Mouse (Mus musculus): Measurements from ENCODE around the gene Kcnk5.

The Kcnk5 gene

DNA sequence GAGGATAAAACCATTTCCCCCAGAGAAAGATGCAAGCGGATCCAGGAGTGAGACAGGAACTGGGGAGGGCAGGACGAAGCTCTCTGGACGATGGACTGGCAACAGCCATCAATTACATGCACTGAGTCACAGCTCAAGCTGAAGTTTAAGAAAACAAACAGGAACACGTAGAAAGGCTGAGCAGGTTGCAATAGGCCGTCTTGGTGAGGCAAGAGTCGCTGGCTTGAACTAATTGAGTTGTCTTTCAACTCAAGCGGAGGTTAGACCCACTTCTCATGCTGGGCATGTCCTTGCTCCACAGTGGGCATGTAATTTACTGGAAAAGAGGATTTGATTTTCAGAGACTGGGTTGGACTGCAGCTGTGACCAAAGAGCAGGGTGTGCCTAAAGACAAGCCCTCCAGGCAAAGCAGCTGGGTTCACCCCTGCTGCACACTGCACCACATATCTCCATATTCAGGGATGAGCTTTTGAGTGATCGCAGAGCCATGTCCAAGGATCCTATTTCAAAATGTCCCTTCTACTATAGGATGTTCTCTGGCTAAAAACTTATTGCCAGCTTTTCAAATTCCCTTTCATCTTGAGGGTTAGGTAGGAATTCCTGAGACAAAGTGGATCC is 19.6 kb upstream of the Kcnk5 start:
- no peak for DNase-seq (ENCODE audit: low spot score)

DNA sequence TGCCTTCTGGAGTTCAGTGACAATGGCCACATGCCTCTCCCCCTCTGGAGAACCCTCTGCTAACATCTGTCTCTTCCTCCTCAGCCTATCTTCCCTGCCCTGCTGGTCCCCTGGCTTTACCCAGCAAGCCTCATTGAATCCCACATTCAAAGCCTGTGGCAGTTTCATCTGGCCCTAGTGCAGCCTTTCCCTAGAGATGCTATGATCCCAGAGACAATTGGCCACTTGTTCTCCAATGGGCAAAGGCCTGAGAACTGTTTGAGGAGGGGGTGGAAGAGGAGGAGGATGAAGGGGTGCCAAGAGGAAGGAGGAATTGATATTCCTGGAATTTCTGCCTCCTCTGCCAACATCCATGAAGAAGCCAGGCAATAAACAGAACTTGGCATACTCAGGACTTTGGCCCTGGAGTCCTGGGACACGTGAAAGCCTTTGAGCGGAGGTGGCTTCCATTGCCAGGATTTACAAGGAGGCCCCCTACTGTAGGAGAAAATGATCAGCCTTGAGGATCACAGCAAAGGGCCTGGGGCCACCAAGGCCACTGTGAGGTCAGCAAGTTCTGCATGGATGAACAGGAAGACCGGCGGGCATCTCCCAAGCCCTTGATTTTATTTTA is 11.6 kb upstream of the Kcnk5 start:
- DNase-seq (ENCODE audit: low spot score), result no peak

DNA sequence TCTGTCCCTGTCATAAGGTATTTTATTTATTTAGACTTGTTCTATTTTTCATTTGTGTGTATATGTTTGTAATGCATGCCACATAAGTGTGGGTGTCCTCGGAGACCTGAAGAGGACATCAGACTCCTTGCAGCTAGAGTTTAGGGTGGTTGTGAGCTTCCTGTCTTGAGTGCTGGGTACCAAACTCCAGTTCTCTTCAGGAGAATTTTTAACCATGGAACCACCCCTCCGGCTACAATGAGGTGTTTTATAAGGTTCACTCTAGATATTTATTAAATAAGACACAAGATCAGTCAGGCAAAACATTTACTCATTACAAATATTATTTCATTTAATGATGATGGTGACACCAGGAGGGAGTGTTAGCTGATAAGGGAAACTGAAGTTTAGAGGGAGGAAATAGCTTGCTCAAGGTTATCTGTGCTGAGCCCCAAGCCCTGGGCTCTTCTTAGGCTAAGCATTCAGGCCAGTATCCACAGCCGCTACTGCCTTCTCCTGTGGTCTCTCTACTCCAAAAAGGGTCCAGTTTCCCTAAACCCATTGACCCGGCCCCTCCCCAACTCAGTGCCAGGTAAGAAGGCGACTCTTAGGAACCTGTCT is 9.6 kb upstream of the Kcnk5 start:
- DNase-seq (ENCODE audit: low spot score), result no peak

DNA sequence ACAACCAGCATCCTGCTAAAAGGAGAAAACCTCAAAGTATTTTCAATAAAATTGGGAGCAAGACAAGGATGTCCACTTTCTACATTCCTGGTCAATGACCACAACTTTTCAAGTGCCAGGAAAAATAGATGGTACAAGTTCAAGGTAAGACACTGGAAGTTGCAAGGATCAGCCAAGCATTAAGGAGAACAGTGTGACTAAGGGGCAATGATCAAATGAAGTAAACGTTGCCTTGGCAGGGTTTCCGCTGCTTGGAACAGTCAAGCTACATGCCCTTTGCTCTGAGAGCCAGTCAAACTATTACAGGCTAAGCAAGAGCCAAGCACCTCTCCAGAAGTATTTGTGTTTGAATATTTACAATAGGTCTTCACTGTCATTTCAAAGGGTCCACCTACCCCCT is 8.1 kb upstream of the Kcnk5 start:
- no peak for DNase-seq (ENCODE audit: low spot score)

DNA sequence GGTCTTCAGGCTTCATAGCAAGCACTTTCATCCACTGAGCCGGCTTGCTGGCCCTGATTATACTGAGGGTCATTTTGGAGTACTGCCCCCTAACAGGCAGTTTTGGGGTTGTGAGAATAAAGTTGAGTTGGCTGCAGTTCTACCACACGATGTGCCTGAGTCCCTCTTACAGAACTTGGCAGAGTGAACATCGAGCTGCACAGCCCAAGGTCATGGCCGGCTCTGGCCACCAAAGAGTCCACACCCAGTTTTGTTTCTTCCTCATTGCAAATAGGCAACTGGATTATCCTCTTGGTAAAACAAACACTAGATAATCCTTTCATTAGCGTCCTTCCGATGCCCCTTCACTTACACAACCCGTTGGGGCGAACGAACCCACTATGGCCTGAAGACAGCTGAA is 3.8 kb upstream of the Kcnk5 start:
- no peak for DNase-seq (ENCODE audit: low spot score)

DNA sequence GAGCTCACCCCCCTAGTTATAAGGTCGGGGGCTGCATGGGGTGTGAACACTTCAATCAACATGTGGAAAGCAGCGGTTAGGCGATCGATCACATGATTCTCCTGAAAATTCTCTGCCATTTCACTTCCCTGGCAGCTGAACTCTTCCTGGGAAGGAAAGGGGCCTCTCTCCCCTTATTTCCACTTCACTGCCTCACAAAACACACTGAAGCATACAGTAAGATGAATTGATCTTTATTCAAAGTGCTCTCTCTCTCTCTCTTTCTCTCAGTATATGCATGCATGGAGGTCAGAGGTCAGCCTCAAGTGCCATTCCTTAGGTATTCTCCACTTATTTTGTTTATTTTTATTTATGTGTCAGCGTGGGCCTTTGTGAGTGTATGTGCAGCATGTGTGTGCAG is 2.1 kb upstream of the Kcnk5 start:
- no peak for DNase-seq (ENCODE audit: low spot score)

DNA sequence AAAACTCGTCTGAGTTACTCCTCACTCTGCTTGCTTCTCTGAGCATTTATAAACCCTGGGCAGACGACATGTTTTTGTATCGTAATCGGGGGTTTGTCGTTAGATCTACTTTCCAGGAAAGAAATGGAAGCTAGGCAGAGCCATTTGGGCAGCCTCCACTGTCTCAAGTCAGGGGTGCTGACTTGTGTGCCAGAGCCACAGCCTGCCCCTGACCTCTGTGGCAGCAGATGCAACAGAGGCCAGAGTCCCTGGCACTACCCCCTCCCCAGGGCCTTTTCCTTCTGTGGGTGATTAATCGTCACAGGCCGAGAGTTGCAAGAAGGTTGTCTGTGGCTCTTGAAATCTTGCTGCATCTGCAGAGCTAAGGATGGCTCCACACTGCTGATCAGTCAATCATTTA is 987 bp upstream of the Kcnk5 start:
- no peak for DNase-seq (ENCODE audit: low spot score)

DNA sequence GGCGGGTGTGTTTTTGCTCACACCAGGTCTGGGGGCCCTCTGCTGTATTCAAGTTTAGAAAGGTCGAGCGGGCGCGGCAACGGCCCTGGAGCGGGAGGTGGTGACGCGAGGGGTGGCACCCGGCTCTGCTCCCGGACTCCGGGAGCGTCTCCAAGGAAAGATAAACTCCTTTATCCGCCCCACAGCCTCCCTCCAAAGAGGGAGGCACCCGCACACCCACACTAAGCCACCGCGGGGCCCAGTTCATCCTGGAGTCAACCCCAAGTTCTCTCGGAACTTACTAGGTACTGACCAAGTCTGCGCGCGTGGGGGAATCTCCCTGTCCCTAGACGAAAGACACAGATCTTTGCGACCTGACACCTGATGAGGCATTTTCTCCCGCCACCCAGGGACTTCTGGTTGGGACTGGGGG is 852 bp downstream of the Kcnk5 start:
- DNase-seq (ENCODE audit: low spot score), result peak; percentile 44

DNA sequence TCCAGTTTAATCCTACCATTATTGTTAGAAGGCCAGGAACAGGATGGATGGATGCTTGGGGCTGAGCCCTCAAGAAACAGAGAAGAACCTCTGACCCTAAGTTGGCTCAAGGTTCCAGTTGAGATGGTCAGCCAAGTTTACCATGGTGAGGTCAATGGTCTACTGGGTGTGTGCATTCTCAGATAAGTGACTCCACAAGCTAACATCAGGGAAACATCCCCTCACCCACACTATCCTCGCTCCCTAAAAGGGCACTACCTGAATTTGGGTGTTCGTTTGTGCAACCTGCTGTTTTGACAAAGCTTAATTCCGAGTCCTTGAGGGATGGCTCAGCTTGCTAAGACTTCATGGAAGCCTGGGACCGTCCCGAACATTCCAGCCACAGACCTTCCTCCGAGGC is 1.3 kb downstream of the Kcnk5 start:
- no peak for DNase-seq (ENCODE audit: low spot score)

DNA sequence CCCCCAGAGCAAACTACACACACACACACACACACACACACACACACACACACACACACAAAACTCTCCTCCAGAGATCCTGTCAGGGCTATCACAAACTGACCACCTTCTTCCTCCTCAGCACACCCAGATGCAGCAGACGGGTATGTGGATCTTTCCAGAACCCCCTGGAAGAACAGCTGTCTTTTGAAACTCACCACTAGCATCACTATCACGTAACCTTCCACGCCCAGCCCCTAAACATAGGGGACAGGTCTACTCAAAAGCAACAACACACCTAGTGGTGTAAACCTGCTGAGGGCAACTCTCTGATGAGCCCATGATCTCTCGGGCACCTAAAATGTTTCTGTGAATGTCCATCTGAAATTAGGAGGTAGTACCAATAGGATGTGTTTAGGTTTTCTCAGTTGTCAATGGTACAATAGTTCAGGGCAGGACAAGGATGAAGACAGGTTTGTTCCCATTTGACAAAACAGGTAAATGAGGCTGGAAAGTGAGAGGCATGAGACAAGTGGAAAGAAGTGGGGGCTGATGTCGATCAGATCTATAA is 1.8 kb downstream of the Kcnk5 start:
- no peak for DNase-seq (ENCODE audit: low spot score)

DNA sequence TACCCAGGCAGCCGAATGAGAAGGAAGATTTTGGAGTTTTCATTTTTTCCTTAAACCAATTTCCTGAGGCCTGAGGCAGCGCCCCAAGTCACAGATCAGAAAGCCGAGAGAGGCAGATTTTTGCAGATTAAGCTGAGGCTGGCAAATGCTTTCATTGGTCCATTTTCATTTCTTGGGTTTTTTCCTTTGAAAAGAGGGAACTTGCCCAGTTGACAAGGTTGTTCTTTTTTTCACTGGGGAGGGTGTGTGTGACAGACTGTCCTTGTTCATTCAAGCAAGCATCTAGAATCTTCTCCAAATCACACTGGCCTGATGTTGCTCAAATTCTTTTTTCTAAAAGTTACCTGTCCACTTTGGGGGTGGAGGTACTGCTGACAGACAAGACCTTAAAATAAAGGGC is 2.5 kb downstream of the Kcnk5 start:
- DNase-seq (ENCODE audit: low spot score), result no peak

DNA sequence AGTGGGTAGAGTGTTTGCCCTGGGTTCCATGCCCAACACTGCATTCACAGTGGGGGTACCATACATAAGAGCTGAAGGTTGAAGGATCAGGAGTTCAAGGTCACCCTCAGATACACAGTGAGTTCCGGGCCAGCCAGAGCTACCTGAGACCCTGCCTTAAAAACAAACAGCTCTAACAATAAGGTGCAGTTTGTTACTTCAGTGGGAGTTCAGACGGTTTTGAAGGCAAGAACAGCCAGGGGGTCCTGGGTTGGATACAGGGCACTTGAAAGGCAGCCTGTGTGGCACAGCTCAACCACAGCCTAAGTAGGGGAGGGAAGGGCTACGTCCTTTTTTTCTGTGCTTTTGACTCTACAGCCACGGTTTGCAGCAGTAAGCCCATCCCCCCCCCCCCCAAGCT is 3.0 kb downstream of the Kcnk5 start:
- no peak for DNase-seq (ENCODE audit: low spot score)

DNA sequence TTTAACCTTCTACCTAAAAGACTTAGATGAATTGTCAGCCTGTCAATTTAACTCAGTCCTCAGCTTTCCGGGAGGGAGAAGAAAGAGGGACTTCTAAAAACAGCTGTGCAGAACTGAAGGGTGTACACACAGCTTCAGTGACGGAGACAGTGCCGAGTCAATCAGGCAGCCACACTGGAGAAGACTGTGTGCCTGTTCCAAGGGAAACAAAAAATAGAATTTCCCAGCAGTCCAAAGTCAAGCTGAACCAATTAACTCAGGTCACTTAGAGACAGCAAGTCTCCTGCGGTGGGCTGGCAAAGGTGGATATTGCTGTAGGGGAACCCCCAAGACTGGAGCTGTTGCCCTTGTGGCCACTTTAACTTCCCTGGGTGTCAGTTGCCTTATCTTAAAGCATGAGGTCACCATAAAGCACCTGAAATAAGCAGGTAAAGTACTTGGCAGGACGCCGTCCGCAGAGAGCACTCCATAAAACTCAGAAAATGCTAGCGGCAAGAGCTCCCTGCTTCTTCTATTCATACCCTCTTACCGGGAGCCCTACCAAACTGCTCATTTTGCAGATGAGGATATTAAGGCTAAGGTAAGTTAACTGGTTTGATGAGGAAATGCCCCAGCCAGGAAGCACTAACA is 4.0 kb downstream of the Kcnk5 start:
- no peak for DNase-seq (ENCODE audit: low spot score)

DNA sequence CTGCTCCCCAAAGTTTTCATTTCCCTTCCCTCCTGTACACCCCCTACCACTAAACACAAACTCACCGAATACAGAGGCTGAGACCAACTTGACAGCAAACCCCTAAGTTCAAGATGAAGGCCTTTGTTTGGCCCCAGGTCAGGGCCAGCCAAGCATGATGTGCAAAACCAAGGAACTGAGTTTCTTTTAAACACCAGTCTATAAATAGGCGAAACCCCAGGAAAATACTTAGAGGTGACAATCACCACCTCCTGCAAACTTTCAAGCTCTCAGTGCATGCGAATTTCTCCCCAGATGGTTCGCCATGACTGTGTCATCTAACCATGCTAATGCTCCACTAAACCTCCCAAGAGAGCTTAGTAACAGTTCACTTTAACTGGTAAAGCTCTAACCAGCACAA is 5.9 kb downstream of the Kcnk5 start:
- no peak for DNase-seq (ENCODE audit: low spot score)

DNA sequence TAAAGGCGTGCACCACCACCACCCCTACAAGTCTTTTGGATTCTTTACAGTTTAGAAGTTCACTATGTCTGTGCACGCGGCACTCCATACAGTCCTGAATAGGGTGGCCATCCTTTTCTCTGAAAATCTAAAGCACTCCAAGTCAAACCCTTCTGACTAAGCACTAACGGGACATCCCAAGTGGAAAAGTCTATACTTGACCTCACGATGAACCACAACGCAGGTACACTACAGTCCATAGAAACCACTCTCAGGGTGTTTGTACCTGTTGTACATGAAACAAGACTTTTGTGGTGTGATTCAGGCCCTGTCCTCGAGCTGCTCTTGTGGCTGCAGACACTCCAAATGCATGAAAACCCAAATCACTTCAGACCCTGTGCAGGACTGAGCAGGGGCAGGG is 6.5 kb downstream of the Kcnk5 start:
- DNase-seq (ENCODE audit: low spot score), result no peak

DNA sequence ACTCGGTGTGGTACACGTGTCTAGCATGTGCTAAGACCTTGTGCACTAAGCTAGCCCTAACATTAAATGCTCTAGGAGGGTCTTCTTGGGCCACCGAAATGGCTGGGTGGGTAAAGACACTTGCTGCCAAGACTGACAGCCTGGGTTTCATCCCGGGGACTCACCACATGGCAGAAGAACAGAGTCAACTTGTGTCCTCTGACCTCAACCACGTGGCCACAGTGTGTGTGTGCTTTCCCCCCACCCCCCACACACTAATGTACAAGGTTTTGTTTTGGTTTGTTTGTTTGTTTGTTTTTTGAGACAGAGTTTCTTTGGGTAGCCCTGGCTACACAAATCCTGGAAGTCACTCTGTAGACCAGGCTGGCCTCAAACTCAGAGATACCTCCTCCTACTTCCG is 6.9 kb downstream of the Kcnk5 start:
- DNase-seq (ENCODE audit: low spot score), result no peak

DNA sequence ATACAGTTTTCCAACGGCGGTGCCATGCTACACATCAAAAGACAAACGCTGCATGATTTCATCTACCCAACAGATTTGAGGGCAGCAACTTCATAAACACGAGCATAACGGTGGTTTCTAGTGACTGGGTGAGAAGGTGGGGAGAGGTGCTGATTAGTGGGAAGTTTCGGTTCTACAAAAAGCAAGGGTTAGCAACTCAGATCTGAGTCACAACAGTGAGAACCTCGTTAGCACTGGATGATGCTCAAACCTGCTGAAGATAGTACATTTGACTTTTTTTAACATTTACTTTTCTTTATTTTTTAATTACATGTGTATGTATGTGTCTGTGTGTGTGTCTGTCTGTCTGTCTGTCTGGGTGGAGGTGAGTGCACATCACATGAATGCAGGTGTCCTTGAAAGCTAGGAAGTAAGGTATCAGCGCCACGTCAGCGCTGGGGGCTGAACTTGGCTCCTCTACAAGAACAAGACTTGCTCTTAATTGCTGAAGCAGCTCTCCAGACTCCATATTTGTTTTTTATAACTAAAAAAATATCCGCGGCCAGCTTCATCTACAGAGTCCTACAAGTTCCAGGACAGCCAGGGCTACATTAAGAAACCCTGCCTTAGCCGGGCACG is 7.6 kb downstream of the Kcnk5 start:
- DNase-seq (ENCODE audit: low spot score), result no peak

DNA sequence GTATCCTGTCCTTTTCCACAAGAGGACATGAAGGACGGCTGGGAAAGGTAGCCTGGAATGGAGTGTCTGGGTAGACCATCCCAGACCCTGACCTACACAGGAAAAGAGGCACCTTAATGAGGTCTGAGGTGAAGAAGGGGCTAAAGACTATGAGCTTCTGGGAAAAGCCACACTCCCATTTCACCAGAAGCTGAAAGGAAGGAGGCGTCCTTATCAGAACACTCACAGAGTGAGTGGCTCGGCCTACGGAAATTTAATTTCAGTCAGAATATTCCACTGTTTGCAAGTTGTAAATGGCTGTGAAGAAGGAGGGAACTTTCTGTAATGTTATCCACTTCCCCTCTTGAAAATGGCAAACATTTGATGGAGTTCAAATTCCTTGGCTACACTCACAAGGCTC is 8.7 kb downstream of the Kcnk5 start:
- DNase-seq (ENCODE audit: low spot score), result no peak

DNA sequence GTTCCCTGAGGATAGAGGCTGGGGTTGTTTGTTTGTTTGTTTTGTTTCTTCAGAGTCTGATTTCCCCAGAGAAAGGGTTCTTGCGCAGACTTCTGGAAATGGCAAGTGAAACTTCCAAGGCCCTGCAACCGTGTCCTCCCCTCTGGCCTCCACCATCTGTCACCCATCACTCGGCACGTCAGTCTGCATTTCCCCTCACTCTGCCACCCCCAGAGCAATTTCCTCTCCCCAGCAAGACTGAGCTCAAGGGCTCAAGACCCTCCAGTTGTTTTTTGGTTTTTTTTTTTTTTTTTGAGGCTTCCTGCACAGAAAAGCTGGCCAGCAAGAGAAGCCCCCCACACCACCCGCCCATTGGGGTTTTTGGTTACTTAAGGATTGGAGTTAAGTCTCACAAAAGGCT is 9.1 kb downstream of the Kcnk5 start:
- DNase-seq (ENCODE audit: low spot score), result no peak

DNA sequence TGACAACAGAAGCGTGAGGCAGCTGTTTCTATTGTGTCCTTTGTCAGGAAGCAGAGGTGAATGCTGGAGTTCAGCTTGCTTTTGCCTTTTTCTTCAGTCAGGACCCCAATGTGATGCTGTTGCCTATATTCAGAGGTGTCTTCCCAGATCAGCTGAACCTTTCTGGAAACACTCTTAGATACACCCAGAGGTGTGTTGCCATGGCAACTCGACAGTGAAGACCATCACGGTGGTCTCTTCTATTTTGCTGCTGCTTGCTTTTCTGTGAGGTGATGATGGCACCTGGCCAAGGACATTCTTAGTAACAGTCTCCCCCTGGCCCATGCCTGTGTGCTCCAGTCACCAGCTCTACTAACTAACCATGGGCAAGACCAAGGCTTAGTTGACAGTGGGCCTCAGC is 9.8 kb downstream of the Kcnk5 start:
- no peak for DNase-seq (ENCODE audit: low spot score)

DNA sequence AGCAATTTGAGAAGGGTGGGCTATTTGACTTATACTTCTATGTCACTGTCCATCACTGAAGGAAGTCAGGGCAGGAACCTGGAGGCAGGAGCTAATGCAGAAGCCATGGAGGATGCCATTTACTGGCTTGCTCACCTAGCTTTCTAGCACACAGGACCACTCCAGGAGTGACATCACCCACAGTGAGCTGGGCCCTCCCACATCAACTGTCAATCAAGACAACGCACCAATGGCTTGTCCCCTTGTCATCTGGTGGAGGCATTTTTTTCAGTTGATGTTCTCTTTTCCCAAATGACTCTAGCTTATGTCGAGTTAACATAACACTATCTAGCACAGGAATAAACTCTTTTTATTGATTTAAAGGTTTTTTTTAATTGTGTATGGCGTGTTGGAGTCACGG is 12.4 kb downstream of the Kcnk5 start:
- no peak for DNase-seq (ENCODE audit: low spot score)

DNA sequence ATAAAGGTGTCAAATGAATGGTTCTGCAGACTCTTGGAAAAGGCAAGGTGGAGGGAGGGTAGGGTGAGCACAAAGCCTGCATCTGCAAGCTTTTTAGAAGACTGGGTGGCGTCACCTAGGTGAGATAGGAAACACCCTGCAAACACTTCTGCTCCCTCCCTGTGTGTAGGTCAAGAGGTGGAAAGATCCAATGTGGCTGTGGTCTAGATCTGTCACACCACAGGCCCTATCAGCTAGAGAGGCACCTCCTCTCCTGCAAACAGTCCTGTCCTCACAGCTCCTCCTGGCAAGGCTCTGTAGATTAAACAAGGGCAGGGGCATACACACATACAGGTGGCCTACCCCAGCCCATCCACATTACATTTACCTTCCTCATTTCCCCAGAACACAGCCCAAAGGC is 13.1 kb downstream of the Kcnk5 start:
- no peak for DNase-seq (ENCODE audit: low spot score)

DNA sequence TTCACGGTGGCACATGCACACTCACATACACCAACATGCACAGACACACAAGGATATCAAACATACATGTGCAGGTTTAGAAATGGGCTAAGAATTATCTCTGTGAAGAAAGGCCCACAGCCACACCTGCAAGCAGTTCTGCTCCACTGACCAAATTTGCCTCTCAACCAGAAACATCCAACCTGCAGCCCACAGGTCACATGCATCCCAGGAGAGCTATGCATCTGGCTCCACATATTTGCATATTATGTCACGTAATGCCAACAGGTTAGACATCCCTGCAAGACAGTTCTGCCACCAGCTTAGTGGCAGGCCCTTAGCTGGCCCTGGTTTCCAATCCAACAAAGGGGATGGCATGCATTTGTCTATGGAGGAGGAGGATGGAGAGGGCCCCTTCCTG is 13.6 kb downstream of the Kcnk5 start:
- DNase-seq (ENCODE audit: low spot score), result no peak
